Mouse (Mus musculus) forebrain, embryonic 13.5 days (tissue): ENCODE measurements around the gene Tead2. TPM values are rescaled to one million over a fixed set of nuclear protein-coding genes. Genes with fewer than 3 reads are reported as not detected.

Source experiments
- ATAC-seq: fragments of 200-750 bp; cut with Nextera tagmentation; 2 replicates; pipeline ENCODE4 v1.8.0; 2017
- H3K27ac ChIP-seq: fragments of 300-500 bp; sonication (generic); 2 replicates; pipeline ENCODE4 v1.5.1; 2015; ENCODE audit warnings: inconsistent platforms, mild to moderate bottlenecking, moderate library complexity
- H3K27me3 ChIP-seq: fragments of 300-500 bp; sonication (generic); 2 replicates; pipeline ENCODE4 v1.6.1; 2015; ENCODE audit warnings: mild to moderate bottlenecking, inconsistent platforms
- H3K36me3 ChIP-seq: fragments of 300-500 bp; sonication (generic); 2 replicates; pipeline ENCODE4 v1.6.1; 2015; ENCODE audit warnings: mild to moderate bottlenecking, inconsistent platforms; ENCODE audit not compliant: poor library complexity, severe bottlenecking
- H3K4me1 ChIP-seq: fragments of 300-500 bp; sonication (generic); 2 replicates; pipeline ENCODE4 v1.6.1; 2015; ENCODE audit warnings: inconsistent platforms
- H3K4me2 ChIP-seq: fragments of 300-500 bp; sonication (generic); 2 replicates; pipeline ENCODE4 v1.6.1; 2015; ENCODE audit warnings: inconsistent platforms, mild to moderate bottlenecking, moderate library complexity
- H3K4me3 ChIP-seq: fragments of 300-500 bp; sonication (generic); 2 replicates; pipeline ENCODE4 v1.5.1; 2015; ENCODE audit warnings: mild to moderate bottlenecking, inconsistent platforms
- H3K9ac ChIP-seq: fragments of 300-500 bp; sonication (generic); 2 replicates; pipeline ENCODE4 v1.6.1; 2015; ENCODE audit warnings: mild to moderate bottlenecking, inconsistent platforms
- H3K9me3 ChIP-seq: fragments of 300-500 bp; sonication (generic); replicated peaks from 2 replicates; pipeline ENCODE4 v1.6.1; 2016; ENCODE audit warnings: inconsistent platforms
- WGBS: fragments of 180-500 bp; shearing (Covaris S2); methylation state at CpG from one replicate; pipeline ENCODE4 v1.1.7; 2015; 5-methylcytosine and 5-hydroxymethylcytosine counted together
- microRNA-seq: library from miRNA; unstranded; fragments of <30 nt; microRNA quantifications from one replicate; pipeline ENCODE4, GENCODE M21; 2016
- polyA plus RNA-seq: library from polyadenylated mRNA; unstranded; fragments of >200 nt; fragmentation: Nextera tagmentation; extraction: Ambion mirVana; gene quantifications from 2 replicates; pipeline ENCODE4 v1.2.1, GENCODE M21; 2015

Tead2 gene
- polyA plus RNA-seq, 1 experiment from 2014 or later = 181 TPM

- no peaks in the 10 kb centered on the region for H3K9me3 ChIP-seq
- peaks cover 15% of the 10 kb centered on the region for H3K4me1 ChIP-seq
- H3K27ac ChIP-seq = no peak within 1 kb of the TSS
Observed at GRCm38 (mm10) chr7:45277136-45277760, 61.7 kb downstream of the Tead2 start, which contains the start of gene Slc6a21. Slc6a21 (plus strand) TSS chr7:45277513.

More at GRCm38 (mm10) chr7:45277136-45277760, 61.7 kb downstream of the Tead2 start, which contains the start of gene Slc6a21:
- 8% methylated on average over 44 of the region's 44 CpGs for WGBS
- Histone ChIP-seq H3K36me3 (no peaks in the 10 kb centered on the region), H3K9ac (0 out of 2 replicates have a peak within 1 kb of the TSS, but pooled peaks have one; percentile 28), H3K4me3 (peak within 1 kb of the TSS; percentile 34), H3K4me2 (peak within 1 kb of the TSS; percentile 58), H3K27me3 (peaks cover 3% of the 10 kb centered on the region; the same call in 1 of the 2 replicates)
- ATAC-seq = no peak

Small RNA genes within 50 kb of the gene (microRNA-seq; reads per million reads assigned to microRNA genes)
- not detected for gene Mir7055

Other genes with a start within 250 kb of the Tead2 start
- gene Cpt1c, start 240.9 kb upstream of the Tead2 start, polyA plus RNA-seq = 40.2 and 43.1 TPM in 2 replicates
- gene Prmt1, start 229.2 kb upstream of the Tead2 start, polyA plus RNA-seq = 815 and 859 TPM in 2 replicates
- gene Irf3, start 218.1 kb upstream of the Tead2 start, polyA plus RNA-seq = 67.9 and 72.7 TPM in 2 replicates
- gene Bcl2l12, start 217.0 kb upstream of the Tead2 start, polyA plus RNA-seq = 40.5 and 45.6 TPM in 2 replicates
- gene Scaf1, start 199.4 kb upstream of the Tead2 start, polyA plus RNA-seq = 35.8 and 38.9 TPM in 2 replicates
- gene Rras, start 197.8 kb upstream of the Tead2 start, polyA plus RNA-seq = 9.4 and 10.2 TPM in 2 replicates
- gene Prr12, start 162.9 kb upstream of the Tead2 start, polyA plus RNA-seq = 14.9 and 17.2 TPM in 2 replicates
- 52.7 and 58.5 TPM in 2 replicates for gene Nosip, start 153.3 kb upstream of the Tead2 start, polyA plus RNA-seq
- gene Prrg2, start 153.1 kb upstream of the Tead2 start, polyA plus RNA-seq = 14.7 and 14.8 TPM in 2 replicates
- 61.3 and 62.0 TPM in 2 replicates for gene Rcn3, start 123.5 kb upstream of the Tead2 start, polyA plus RNA-seq
- 8.0 and 9.9 TPM in 2 replicates for gene Fcgrt, start 111.9 kb upstream of the Tead2 start, polyA plus RNA-seq
- 1,342 and 1,406 TPM in 2 replicates for gene Rps11, start 91.3 kb upstream of the Tead2 start, polyA plus RNA-seq
- gene Rpl13a, start 87.0 kb upstream of the Tead2 start, polyA plus RNA-seq = 998 and 1,188 TPM in 2 replicates
- gene Gm45713, start 79.5 kb upstream of the Tead2 start, polyA plus RNA-seq = 0.13 and 0.31 TPM in 2 replicates
- 0.79 and 0.92 TPM in 2 replicates for gene Flt3l, start 79.3 kb upstream of the Tead2 start, polyA plus RNA-seq
- 97.5 TPM in 2 replicates for gene Pih1d1, start 61.5 kb upstream of the Tead2 start, polyA plus RNA-seq
- 35.6 and 36.4 TPM in 2 replicates for gene Aldh16a1, start 61.2 kb upstream of the Tead2 start, polyA plus RNA-seq
- gene Slc17a7, start 51.8 kb upstream of the Tead2 start, polyA plus RNA-seq = 9.3 and 14.2 TPM in 2 replicates
- not detected in 2 replicates for gene Gfy, start 36.2 kb upstream of the Tead2 start, polyA plus RNA-seq
- gene Pth2, start 34.8 kb upstream of the Tead2 start, polyA plus RNA-seq = not detected in 2 replicates
- 0.87 and 0.93 TPM in 2 replicates for gene Ccdc155, start 10.9 kb upstream of the Tead2 start, polyA plus RNA-seq
- gene Dkkl1, start 3.6 kb upstream of the Tead2 start, polyA plus RNA-seq = 0.59 and 0.63 TPM in 2 replicates
- 0.96 and 1.3 TPM in 2 replicates for gene Cd37, start 23.4 kb downstream of the Tead2 start, polyA plus RNA-seq
- 0.11 and 0.23 TPM in 2 replicates for gene Slc6a16, start 25.3 kb downstream of the Tead2 start, polyA plus RNA-seq
- gene Slc6a21, start 61.8 kb downstream of the Tead2 start, polyA plus RNA-seq = not detected in 2 replicates
- 5.0 and 6.4 TPM in 2 replicates for gene Trpm4, start 118.0 kb downstream of the Tead2 start, polyA plus RNA-seq
- gene Hrc, start 119.5 kb downstream of the Tead2 start, polyA plus RNA-seq = 0.06 TPM in 1 of 2 replicates, not detected in the other
- gene Ppfia3, start 151.3 kb downstream of the Tead2 start, polyA plus RNA-seq = 12.0 and 12.7 TPM in 2 replicates
- gene Lin7b, start 154.8 kb downstream of the Tead2 start, polyA plus RNA-seq = 2.9 and 4.5 TPM in 2 replicates
- gene Snrnp70, start 180.0 kb downstream of the Tead2 start, polyA plus RNA-seq = 250 and 254 TPM in 2 replicates
- not detected in 2 replicates for gene Kcna7, start 189.9 kb downstream of the Tead2 start, polyA plus RNA-seq
- not detected in 2 replicates for gene Ntf5, start 197.9 kb downstream of the Tead2 start, polyA plus RNA-seq
- 0.44 and 1.1 TPM in 2 replicates for gene Lhb, start 205.1 kb downstream of the Tead2 start, polyA plus RNA-seq
- gene Gys1, start 219.1 kb downstream of the Tead2 start, polyA plus RNA-seq = 20.9 and 23.0 TPM in 2 replicates
- gene Ruvbl2, start 222.3 kb downstream of the Tead2 start, polyA plus RNA-seq = 153 and 173 TPM in 2 replicates
- 6,730 and 6,791 TPM in 2 replicates for gene Ftl1, start 244.1 kb downstream of the Tead2 start, polyA plus RNA-seq